ENCODE assay signal across 1 mouse cellular context in the genomic region with DNA sequence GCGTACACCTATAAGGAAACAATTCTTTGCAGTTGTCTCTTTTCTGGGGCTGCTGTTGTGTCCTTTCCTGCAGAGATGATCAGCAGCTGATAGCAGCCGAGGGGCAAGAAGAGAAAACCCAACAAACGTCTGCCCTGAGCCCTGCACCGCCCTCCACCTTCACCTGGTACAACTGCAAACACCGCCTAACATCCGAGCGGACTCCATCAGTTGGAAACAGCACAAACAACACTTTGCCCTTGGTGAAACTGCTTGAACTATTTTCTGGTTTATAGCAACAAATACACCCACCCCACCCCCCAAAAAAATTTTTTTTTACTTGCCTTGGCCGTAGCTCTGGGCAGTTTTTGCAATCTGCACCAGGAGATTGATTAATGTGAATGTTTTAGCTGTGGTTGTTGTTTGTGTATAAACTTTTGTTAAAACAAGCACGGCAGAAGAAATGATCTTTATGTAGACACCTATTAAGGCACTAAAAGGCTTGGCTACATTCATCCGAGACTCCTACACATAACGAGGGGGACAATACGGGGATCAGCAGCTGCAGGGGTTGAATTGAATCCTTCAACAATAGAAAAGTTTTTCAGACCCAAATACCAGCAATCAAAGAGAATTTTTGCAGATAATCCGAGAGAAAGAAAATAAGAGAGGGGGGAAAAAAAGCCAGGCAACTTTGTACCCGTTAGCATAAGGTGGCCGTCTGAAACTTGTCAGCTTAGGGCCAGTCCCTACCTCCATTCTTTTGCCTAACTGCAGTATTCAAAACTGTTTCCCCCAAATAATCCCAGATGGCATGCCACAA.
TF ChIP-seq lines count a peak whose summit lies in the region.

No protein-coding gene starts in this region.

TF ChIP-seq in MEL, 35 proteins besides CTCF, POLR2A, EP300 and RAD21:
- TF ChIP-seq ELF1 (IDR thresholded peaks at IDR 0.05; ENCODE audit: low read depth, low read length): no peak
- no peak for TF ChIP-seq MAX (IDR thresholded peaks at IDR 0.05; ENCODE audit: low read length)
- 0 out of 2 replicates have a peak, but pooled peaks have one; percentile 4 for TF ChIP-seq HCFC1 (IDR thresholded peaks at IDR 0.05; ENCODE audit: low read depth, low read length)
